19 mouse cellular contexts compared by ENCODE assay signal in the genomic region with DNA sequence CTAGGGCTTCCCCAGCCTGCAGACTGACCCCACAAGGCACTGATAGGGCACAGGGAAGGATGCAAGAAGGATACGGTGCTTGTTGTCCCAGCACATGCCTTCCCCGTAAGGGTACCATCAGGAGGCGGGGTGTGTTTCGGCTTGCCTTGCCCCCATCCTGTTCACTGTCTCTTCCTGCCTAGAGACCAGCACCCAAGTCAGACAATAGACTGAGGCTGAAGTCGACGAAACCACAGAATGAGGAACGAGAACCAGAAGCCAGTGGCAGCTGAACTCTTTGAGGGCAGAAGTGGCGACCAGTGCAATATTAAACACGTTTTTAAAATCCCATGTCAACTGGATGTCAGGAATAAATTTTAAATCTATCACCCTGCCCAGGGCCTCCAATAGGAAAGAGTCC.
DNase-seq lines count a peak whose midpoint lies in the region; ATAC-seq lines count a peak whose summit lies in the region.
"Had no signal": no experiment of that assay in that cellular context is flagged by ENCODE, and none has a peak within 500 bp of the region (broad histone marks: within the 10 kb centered on the region; RNA-seq: fewer than 3 reads in every experiment).

No protein-coding gene starts in this region.

- no peak overlapping the region for H3K9ac ChIP-seq in heart, embryonic 15.5 days
- H3K9ac ChIP-seq: hindbrain, embryonic 12.5 days; limb, embryonic 15.5 days had no signal

- peaks cover 21% of the 10 kb centered on the region for H3K4me1 ChIP-seq in heart, embryonic 15.5 days (replicated peaks)
- H3K4me1 ChIP-seq: limb, embryonic 15.5 days had no signal

- no peaks in the 10 kb centered on the region for H3K36me3 ChIP-seq in heart, embryonic 15.5 days
- H3K36me3 ChIP-seq: hindbrain, embryonic 12.5 days; limb, embryonic 15.5 days had no signal

- 38% methylated on average over 9 of the region's 9 CpGs for WGBS in heart, embryonic 15.5 days

- no peaks in the 10 kb centered on the region for H3K9me3 ChIP-seq in heart, embryonic 15.5 days (replicated peaks)
- H3K9me3 ChIP-seq: hindbrain, embryonic 12.5 days; limb, embryonic 15.5 days had no signal

- no peak for ATAC-seq in heart, embryonic 15.5 days (replicated peaks; ENCODE audit: insufficient number of reproducible peaks, insufficient read depth, low FRiP score, low read depth)
- ATAC-seq in granulocyte monocyte progenitor cell, adult 5-6 weeks (replicated peaks; ENCODE audit: poor library complexity, severe bottlenecking): peak; percentile 77
- ATAC-seq: inflammation-experienced regulatory T-cells, adult 6 months had no signal

- H3K4me3 ChIP-seq in heart, embryonic 15.5 days: no peak overlapping the region; the same call in 1 of the 2 replicates
- H3K4me3 ChIP-seq: hindbrain, embryonic 12.5 days; limb, embryonic 15.5 days; myocyte had no signal

- H3K27ac ChIP-seq in heart, embryonic 15.5 days: peak overlapping the region; percentile 63
- H3K27ac ChIP-seq: hindbrain, embryonic 12.5 days; limb, embryonic 15.5 days; stomach, postnatal 0 days had no signal

- DNase-seq in heart, adult 8-10 months (ENCODE audit: low spot score): no peak
- peak; percentile 22 for DNase-seq in naive thymus-derived CD4-positive, alpha-beta T cell, adult 2 months (ENCODE audit: low read depth)
- peak; percentile 22 for DNase-seq in thymus, postnatal 25 days
- DNase-seq in retina, postnatal 1 day: no peak
- no peak for DNase-seq in adrenal gland, adult (ENCODE audit: inconsistent age in 2 of 2, low spot score in 1 of 2)
- DNase-seq: adrenal gland, postnatal 36 days; cerebellum, postnatal 14 days; gastrocnemius, postnatal 25 days; kidney, adult 8-10 months; lung, adult 18-20 months; lung, postnatal 4 days; midbrain, embryonic 14.5 days had no signal

- H3K27me3 ChIP-seq in heart, embryonic 15.5 days: no peaks in the 10 kb centered on the region
- H3K27me3 ChIP-seq: hindbrain, embryonic 12.5 days; limb, embryonic 15.5 days had no signal

- peak overlapping the region; percentile 41 for H3K4me2 ChIP-seq in heart, embryonic 15.5 days
- H3K4me2 ChIP-seq: hindbrain, embryonic 12.5 days; limb, embryonic 15.5 days had no signal

Comparison
In these comparisons a context has a peak if more than half of its experiments do, and no peak if none do; other contexts are left out.
1. DNase-seq: peak in naive thymus-derived CD4-positive, alpha-beta T cell, adult 2 months (single experiment) and thymus, postnatal 25 days (single experiment); none in heart, adult 8-10 months (single experiment), retina, postnatal 1 day (single experiment) and adrenal gland, adult (0 of 2).